Mouse (Mus musculus): ENCODE data around the gene Slc43a2. TPM values are rescaled to one million over a fixed set of nuclear protein-coding genes. Genes with fewer than 3 reads are reported as not detected.

Slc43a2 gene
- 10 to 100 TPM; 29.9 to 75.0 TPM for polyA plus RNA-seq (2017; shearing (Covaris generic))

GRCm38 (mm10) chr11:75531469-75532242, at the start of gene Slc43a2:
TSS of gene Slc43a2 (plus strand) at chr11:75531694.

DNA sequence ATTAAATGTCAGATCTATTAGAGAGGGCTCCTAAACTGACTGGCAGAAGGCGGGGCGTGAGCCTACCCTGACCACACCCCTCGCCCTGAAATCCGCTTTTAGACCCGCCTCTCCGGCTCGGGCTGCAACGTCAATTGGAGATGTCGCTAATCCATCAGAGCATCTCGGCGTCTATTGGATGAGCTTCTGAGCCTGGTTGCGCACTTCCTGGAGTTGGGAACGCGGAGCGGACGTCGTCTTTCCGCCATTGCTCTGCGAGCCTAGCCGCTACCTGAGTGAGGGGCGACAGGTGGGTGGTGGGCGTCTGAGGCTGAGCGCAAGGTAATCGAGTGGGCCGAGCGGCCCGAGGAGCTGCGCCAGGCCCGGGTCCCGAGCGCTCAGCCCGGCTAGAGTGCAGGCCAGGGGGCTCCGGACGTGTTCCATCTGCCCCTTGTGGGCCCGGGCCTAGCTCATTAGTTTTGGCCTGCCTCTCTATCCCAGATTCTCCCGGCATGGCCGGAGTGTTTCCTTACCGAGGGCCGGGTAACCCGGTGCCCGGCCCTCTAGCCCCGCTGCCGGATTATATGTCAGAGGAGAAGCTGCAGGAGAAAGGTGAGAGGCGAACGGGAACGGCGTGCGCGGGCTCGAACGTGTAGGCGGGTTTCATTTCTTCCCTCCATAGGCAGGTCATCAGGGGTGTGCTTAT, 44.8 kb upstream of the Slc43a2 start, which contains the start of gene Prpf8:
Gene Prpf8, plus strand, starts transcription at position 216 of the 685 bp plus-strand sequence.

GRCm38 (mm10) chr11:75509741-75510626, 21.5 kb upstream of the Slc43a2 start, which contains the start of gene Rilp:
TSS of gene Rilp (plus strand) at chr11:75510094.

GRCm38 (mm10) chr11:75513336-75513735, 18.2 kb upstream of the Slc43a2 start, which contains the start of gene Scarf1:
TSS of gene Scarf1 (plus strand) at chr11:75513540.

DNA sequence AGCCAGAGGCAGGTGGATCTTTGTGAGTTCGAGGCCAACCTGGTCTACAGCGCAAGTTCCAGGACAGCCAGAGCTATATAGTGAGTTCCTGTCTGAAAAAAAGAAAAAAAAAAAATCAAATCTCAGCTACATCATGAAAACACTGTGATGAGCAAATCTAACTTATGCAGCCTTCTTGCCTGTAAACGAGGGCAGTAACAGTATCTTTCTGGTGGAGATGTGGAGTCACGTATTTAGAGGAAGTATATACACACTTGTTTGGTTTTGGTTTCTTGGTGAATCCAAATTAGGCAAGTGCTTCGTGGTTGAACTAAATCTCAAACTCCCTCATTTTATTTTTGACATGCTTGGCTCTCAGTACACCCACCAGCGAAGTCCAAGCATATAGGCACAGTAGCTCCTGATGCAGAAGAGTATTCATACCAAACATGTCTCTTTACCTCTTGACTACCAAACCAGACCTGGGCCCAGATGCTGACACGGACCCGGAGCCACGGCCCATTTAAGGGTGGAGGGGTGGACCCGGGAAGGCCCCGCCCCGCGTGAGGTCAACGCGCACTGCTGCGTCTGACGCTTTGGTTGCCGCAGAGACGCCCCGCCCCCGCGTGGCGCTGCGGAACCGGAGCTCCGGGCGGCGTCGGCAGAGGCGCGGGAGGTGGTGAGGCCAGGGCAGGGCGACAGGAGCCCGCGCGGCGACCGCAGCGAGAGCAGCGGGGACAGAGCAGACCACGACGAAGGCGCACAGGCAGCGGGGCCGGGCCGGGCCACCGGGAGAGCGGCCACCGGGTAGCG, 56.2 kb downstream of the Slc43a2 start, which contains the start of gene Pitpna:
Gene Pitpna, plus strand, starts transcription at position 605 of the 792 bp plus-strand sequence.

Other genes with a start within 250 kb of the Slc43a2 start
- gene Rpa1, start 183.4 kb upstream of the Slc43a2 start, polyA plus RNA-seq (2017; shearing (Covaris generic)) = 100 to 1,000 TPM; 126 to 149 TPM
- gene Smyd4, start 183.3 kb upstream of the Slc43a2 start, polyA plus RNA-seq (2017; shearing (Covaris generic)) = 10 to 100 TPM; 12.9 to 15.4 TPM
- gene Serpinf1, start 109.0 kb upstream of the Slc43a2 start, polyA plus RNA-seq (2017; shearing (Covaris generic)) = 1 to 10 TPM; 2.2 to 2.9 TPM
- gene Serpinf2, start 92.1 kb upstream of the Slc43a2 start, polyA plus RNA-seq (2017; shearing (Covaris generic)) = under 1 TPM in 1 of 2 experiments, not detected in 1; 0.16 TPM
- gene Wdr81, start 77.0 kb upstream of the Slc43a2 start, polyA plus RNA-seq (2017; shearing (Covaris generic)) = 10 to 100 TPM in 1 of 2 experiments, 1 to 10 TPM in 1; 6.4 to 20.4 TPM
- gene Tlcd2, start 70.0 kb upstream of the Slc43a2 start, polyA plus RNA-seq (2017; shearing (Covaris generic)) = 1 to 10 TPM; 1.8 to 4.8 TPM
- gene Prpf8, start 44.9 kb upstream of the Slc43a2 start, polyA plus RNA-seq (2017; shearing (Covaris generic)) = 10 to 100 TPM; 30.8 to 46.5 TPM
- not detected for gene Rilp, start 21.6 kb upstream of the Slc43a2 start, polyA plus RNA-seq (2017; shearing (Covaris generic))
- 1 to 10 TPM in 1 of 2 experiments, under 1 TPM in 1; 0.89 to 1.2 TPM for gene Scarf1, start 18.2 kb upstream of the Slc43a2 start, polyA plus RNA-seq (2017; shearing (Covaris generic))
- gene Pitpna, start 56.4 kb downstream of the Slc43a2 start, polyA plus RNA-seq (2017; shearing (Covaris generic)) = 100 to 1,000 TPM; 352 to 377 TPM
- 100 to 1,000 TPM; 121 to 145 TPM for gene Inpp5k, start 99.3 kb downstream of the Slc43a2 start, polyA plus RNA-seq (2017; shearing (Covaris generic))
- 10 to 100 TPM; 18.2 to 34.4 TPM for gene Myo1c, start 118.8 kb downstream of the Slc43a2 start, polyA plus RNA-seq (2017; shearing (Covaris generic))
- 10 to 100 TPM; 46.8 to 48.2 TPM for gene Crk, start 147.6 kb downstream of the Slc43a2 start, polyA plus RNA-seq (2017; shearing (Covaris generic))
- 100 to 1,000 TPM; 200 to 268 TPM for gene Ywhae, start 201.2 kb downstream of the Slc43a2 start, polyA plus RNA-seq (2017; shearing (Covaris generic))